16 mouse cellular contexts compared by ENCODE assay signal in genomic region chr12:75537019-75537672, GRCm38 (mm10). TPM values are rescaled to one million over a fixed set of nuclear protein-coding genes. Genes with fewer than 3 reads are reported as not detected.
A peak's percentile ranks its signal among the peaks of the same experiment; 100 is the strongest.
DNase-seq lines count a peak whose midpoint lies in the region; ATAC-seq and TF ChIP-seq lines count a peak whose summit lies in the region.
"Had no signal": no experiment of that assay in that cellular context is flagged by ENCODE, and none has a peak within 500 bp of the region (broad histone marks: within the 10 kb centered on the region; RNA-seq: fewer than 3 reads in every experiment).

No protein-coding gene starts in this region.

- peaks cover 37% of the 10 kb centered on the region for H3K4me1 ChIP-seq in heart, embryonic 10.5 days
- no peaks in the 10 kb centered on the region; the same call in 1 of the 2 replicates for H3K4me1 ChIP-seq in lung, postnatal 0 days (ENCODE audit: insufficient read depth, low read depth, low read length)
- peaks cover 16% of the 10 kb centered on the region for H3K4me1 ChIP-seq in stomach, embryonic 15.5 days

- DNase-seq in heart, embryonic 10.5 days (ENCODE audit: low spot score) = no peak
- no peak for DNase-seq in heart, postnatal 10 days
- no peak for DNase-seq in lung, postnatal 0 days (ENCODE audit: low spot score)
- DNase-seq in lung, postnatal 25 days (ENCODE audit: low spot score) = no peak
- DNase-seq in liver = peak; percentile 12
- no peak for DNase-seq in frontal cortex, adult 2 months (ENCODE audit: extremely low spot score in 1 of 2, low spot score in 1 of 2)
- DNase-seq in thymus, postnatal 36 days = no peak
- DNase-seq: cerebellum, adult 9-11 months; gastrocnemius, postnatal 25 days; kidney, adult 11 months; kidney, postnatal 36 days had no signal

- H3K36me3 ChIP-seq in heart, embryonic 10.5 days = no peaks in the 10 kb centered on the region
- H3K36me3 ChIP-seq in lung, postnatal 0 days (ENCODE audit: insufficient read depth, low read length) = no peaks in the 10 kb centered on the region
- no peaks in the 10 kb centered on the region for H3K36me3 ChIP-seq in stomach, embryonic 15.5 days
- H3K36me3 ChIP-seq: embryonic facial prominence, embryonic 10.5 days; hindbrain, embryonic 12.5 days; limb, embryonic 13.5 days had no signal

- TF ChIP-seq CTCF in lung, postnatal 0 days (IDR thresholded peaks at IDR 0.05) = no peak

- 46% methylated on average over 7 of the region's 7 CpGs for WGBS in heart, embryonic 10.5 days
- 47% methylated on average over 7 of the region's 7 CpGs for WGBS in lung, postnatal 0 days
- WGBS in stomach, embryonic 15.5 days = 36% methylated on average over 7 of the region's 7 CpGs

- no peaks in the 10 kb centered on the region for H3K27me3 ChIP-seq in heart, embryonic 10.5 days (ENCODE audit: insufficient read depth, poor library complexity, severe bottlenecking)
- H3K27me3 ChIP-seq in lung, postnatal 0 days (replicated peaks; ENCODE audit: insufficient read depth, low read length) = no peaks in the 10 kb centered on the region
- H3K27me3 ChIP-seq in stomach, embryonic 15.5 days (replicated peaks) = no peaks in the 10 kb centered on the region
- H3K27me3 ChIP-seq: hindbrain, embryonic 12.5 days; limb, embryonic 13.5 days had no signal

- no peak for ATAC-seq in lung, postnatal 0 days
- ATAC-seq in stomach, embryonic 15.5 days (ENCODE audit: insufficient read depth, low FRiP score, low read depth) = no peak

- intact Hi-C loops in heart, postnatal 10 days (cut with DNase I) = no loop called here

- H3K4me2 ChIP-seq in lung, postnatal 0 days (replicated peaks; ENCODE audit: low read depth, low read length) = no peak overlapping the region
- 0 out of 2 replicates have a peak overlapping the region, but pooled peaks have one; percentile 5 for H3K4me2 ChIP-seq in stomach, embryonic 15.5 days
- H3K4me2 ChIP-seq: hindbrain, embryonic 12.5 days; limb, embryonic 13.5 days had no signal

- no peak for TF ChIP-seq EP300 in lung, postnatal 0 days (IDR thresholded peaks at IDR 0.05)

- H3K27ac ChIP-seq in heart, embryonic 10.5 days = 0 out of 2 replicates have a peak overlapping the region, but pooled peaks have one; percentile 3
- H3K27ac ChIP-seq in lung, postnatal 0 days (ENCODE audit: low read length) = 0 out of 2 replicates have a peak overlapping the region, but pooled peaks have one; percentile 28
- H3K27ac ChIP-seq in stomach, embryonic 15.5 days = peak overlapping the region; percentile 42; the same call in 1 of the 2 replicates
- H3K27ac ChIP-seq: embryonic facial prominence, embryonic 10.5 days; hindbrain, embryonic 12.5 days; limb, embryonic 13.5 days; macrophage had no signal

- H3K9me3 ChIP-seq in heart, embryonic 10.5 days = no peaks in the 10 kb centered on the region
- no peaks in the 10 kb centered on the region for H3K9me3 ChIP-seq in lung, postnatal 0 days (ENCODE audit: low read length)
- no peaks in the 10 kb centered on the region for H3K9me3 ChIP-seq in stomach, embryonic 15.5 days
- H3K9me3 ChIP-seq: embryonic facial prominence, embryonic 10.5 days; hindbrain, embryonic 12.5 days; limb, embryonic 13.5 days had no signal

- H3K4me3 ChIP-seq in heart, embryonic 10.5 days = no peak overlapping the region
- no peak overlapping the region for H3K4me3 ChIP-seq in lung, postnatal 0 days (ENCODE audit: low read depth, low read length)
- H3K4me3 ChIP-seq in stomach, embryonic 15.5 days (replicated peaks) = no peak overlapping the region
- H3K4me3 ChIP-seq: embryonic facial prominence, embryonic 10.5 days; hindbrain, embryonic 12.5 days; limb, embryonic 13.5 days had no signal

- no peak overlapping the region for H3K9ac ChIP-seq in lung, postnatal 0 days (replicated peaks; ENCODE audit: low read depth)
- no peak overlapping the region for H3K9ac ChIP-seq in stomach, embryonic 15.5 days
- H3K9ac ChIP-seq: hindbrain, embryonic 12.5 days; limb, embryonic 13.5 days had no signal

RNA-seq across cellular contexts. Expression of gene Ppp2r5e, which starts 58.9 kb away (rescaled TPM):
- polyA plus RNA-seq in heart, embryonic 10.5 days (2016; fragmentation: Nextera tagmentation; extraction: Ambion mirVana) = 8.8 and 9.4 TPM in 2 replicates
- total RNA-seq in heart, postnatal 10 days (2021) = 10 to 100 TPM; 35.4 to 36.9 TPM
- 13.3 and 15.6 TPM in 2 replicates for polyA plus RNA-seq in lung, postnatal 0 days (2015; fragmentation: Nextera tagmentation; extraction: Ambion mirVana)
- polyA plus RNA-seq in stomach, embryonic 15.5 days (2015; fragmentation: Nextera tagmentation; extraction: Ambion mirVana) = 11.9 and 12.5 TPM in 2 replicates
- polyA plus RNA-seq in frontal cortex, adult 2 months (2012; rRNA removed) = 35.9 and 40.9 TPM in 2 replicates
